Mouse (Mus musculus) embryonic facial prominence, embryonic 15.5 days (tissue): ENCODE measurements around the gene Brd4. TPM values are rescaled to one million over a fixed set of nuclear protein-coding genes. Genes with fewer than 3 reads are reported as not detected.
"Not testable (repeated sequence)": the region's sequence is repeated elsewhere in the genome, so short reads cannot be mapped to it uniquely, and the experiment has no call there.

Experiments
- ATAC-seq: fragments of 200-750 bp; cut with Nextera tagmentation; 2 replicates; pipeline ENCODE4 v1.8.0; 2017; ENCODE audit warnings: low read depth, moderate TSS enrichment; ENCODE audit not compliant: insufficient number of reproducible peaks, low FRiP score, low TSS enrichment
- H3K27ac ChIP-seq: fragments of 300-500 bp; sonication (generic); replicated peaks from 2 replicates; pipeline ENCODE4 v1.5.1; 2015; ENCODE audit warnings: mild to moderate bottlenecking, inconsistent platforms
- H3K27me3 ChIP-seq: fragments of 300-500 bp; sonication (generic); 2 replicates; pipeline ENCODE4 v1.6.1; 2015; ENCODE audit warnings: inconsistent platforms
- H3K36me3 ChIP-seq: fragments of 300-500 bp; sonication (generic); 2 replicates; pipeline ENCODE4 v1.6.1; 2015; ENCODE audit warnings: mild to moderate bottlenecking, inconsistent platforms
- H3K4me1 ChIP-seq: fragments of 300-500 bp; sonication (generic); 2 replicates; pipeline ENCODE4 v1.6.1; 2015; ENCODE audit warnings: inconsistent platforms
- H3K4me2 ChIP-seq: fragments of 300-500 bp; sonication (generic); replicated peaks from 2 replicates; pipeline ENCODE4 v1.6.1; 2015; ENCODE audit warnings: mild to moderate bottlenecking, inconsistent platforms
- H3K4me3 ChIP-seq: fragments of 300-500 bp; sonication (generic); replicated peaks from 2 replicates; pipeline ENCODE4 v1.5.1; 2015; ENCODE audit warnings: mild to moderate bottlenecking, inconsistent platforms
- H3K9ac ChIP-seq: fragments of 300-500 bp; sonication (generic); 2 replicates; pipeline ENCODE4 v1.6.1; 2015; ENCODE audit warnings: inconsistent platforms
- H3K9me3 ChIP-seq: fragments of 300-500 bp; sonication (generic); replicated peaks from 2 replicates; pipeline ENCODE4 v1.6.1; 2016; ENCODE audit warnings: inconsistent platforms
- WGBS: fragments of 180-500 bp; shearing (Covaris S2); methylation state at CpG from one replicate; pipeline ENCODE4 v1.1.7; 2015; 5-methylcytosine and 5-hydroxymethylcytosine counted together
- polyA plus RNA-seq: library from polyadenylated mRNA; unstranded; fragments of >200 nt; fragmentation: Nextera tagmentation; extraction: Ambion mirVana; gene quantifications from 2 replicates; pipeline ENCODE4 v1.2.1, GENCODE M21; 2015

Brd4 gene
- polyA plus RNA-seq, 1 experiment from 2014 or later: 113 TPM

GRCm38 (mm10) chr17:32220873-32221272 lies 63.6 kb downstream of the Brd4 start:
- H3K27me3 ChIP-seq: no peaks in the 10 kb centered on the region
- no peak overlapping the region for H3K4me2 ChIP-seq
- H3K27ac ChIP-seq: no peak overlapping the region
- WGBS: 67% methylated on average over 3 of the region's 3 CpGs
- H3K4me1 ChIP-seq: no peaks in the 10 kb centered on the region
- H3K9ac ChIP-seq: no peak overlapping the region
- no peaks in the 10 kb centered on the region for H3K9me3 ChIP-seq
- no peak for ATAC-seq
- H3K36me3 ChIP-seq: peaks cover 79% of the 10 kb centered on the region
- H3K4me3 ChIP-seq: no peak overlapping the region

- H3K27ac ChIP-seq, H3K9me3 ChIP-seq, H3K4me2 ChIP-seq, H3K9ac ChIP-seq, ATAC-seq, H3K4me3 ChIP-seq, H3K4me1 ChIP-seq, H3K27me3 ChIP-seq: not testable (repeated sequence)
- peaks cover 75% of the 10 kb centered on the region for H3K36me3 ChIP-seq
- 75% methylated on average over 4 of the region's 4 CpGs for WGBS
Measured at GRCm38 (mm10) chr17:32215587-32215986, 68.9 kb downstream of the Brd4 start.

- WGBS: 88% methylated on average over 6 of the region's 6 CpGs
Measured at GRCm38 (mm10) chr17:32211554-32211953, 73.0 kb downstream of the Brd4 start.

GRCm38 (mm10) chr17:32209752-32210151 lies 74.8 kb downstream of the Brd4 start:
- Histone ChIP-seq H3K4me3 (no peak overlapping the region), H3K9ac (no peak overlapping the region), H3K4me2 (no peak overlapping the region), H3K9me3 (no peaks in the 10 kb centered on the region), H3K36me3 (peaks cover 82% of the 10 kb centered on the region), H3K4me1 (peaks cover 43% of the 10 kb centered on the region), H3K27me3 (no peaks in the 10 kb centered on the region), H3K27ac (peak overlapping the region; percentile 72)
- ATAC-seq: no peak
- 30% methylated on average over 3 of the region's 3 CpGs for WGBS

More at GRCm38 (mm10) chr17:32211554-32211953, 73.0 kb downstream of the Brd4 start:
- peaks cover 42% of the 10 kb centered on the region for H3K4me1 ChIP-seq
- not testable (repeated sequence) for H3K9me3 ChIP-seq, H3K27me3 ChIP-seq, H3K27ac ChIP-seq, H3K4me3 ChIP-seq, H3K9ac ChIP-seq, H3K4me2 ChIP-seq, ATAC-seq
- H3K36me3 ChIP-seq: peaks cover 77% of the 10 kb centered on the region

- H3K4me2 ChIP-seq: no peak overlapping the region
- WGBS: 35% methylated on average over 6 of the region's 6 CpGs
- H3K9ac ChIP-seq: no peak overlapping the region
- H3K27me3 ChIP-seq: no peaks in the 10 kb centered on the region
- peaks cover 82% of the 10 kb centered on the region for H3K36me3 ChIP-seq
- H3K4me1 ChIP-seq: peaks cover 43% of the 10 kb centered on the region
- H3K27ac ChIP-seq: peak overlapping the region; percentile 72
- no peak for ATAC-seq
- H3K4me3 ChIP-seq: no peak overlapping the region
- no peaks in the 10 kb centered on the region for H3K9me3 ChIP-seq
Measured at GRCm38 (mm10) chr17:32209144-32209543, 75.4 kb downstream of the Brd4 start.

GRCm38 (mm10) chr17:32207586-32208245 lies 76.8 kb downstream of the Brd4 start:
- no peaks in the 10 kb centered on the region for H3K27me3 ChIP-seq
- H3K36me3 ChIP-seq: peaks cover 80% of the 10 kb centered on the region
- H3K4me3 ChIP-seq: no peak overlapping the region
- H3K27ac ChIP-seq: peak overlapping the region; percentile 65; the same call in 1 of the 2 replicates
- no peak overlapping the region for H3K9ac ChIP-seq
- H3K4me1 ChIP-seq: peaks cover 43% of the 10 kb centered on the region
- no peaks in the 10 kb centered on the region for H3K9me3 ChIP-seq
- 40% methylated on average over 5 of the region's 5 CpGs for WGBS
- ATAC-seq: peak; percentile 64
- H3K4me2 ChIP-seq: no peak overlapping the region

GRCm38 (mm10) chr17:32205345-32205744 lies 79.2 kb downstream of the Brd4 start:
- Histone ChIP-seq H3K27ac (no peak overlapping the region), H3K9ac (no peak overlapping the region), H3K4me3 (no peak overlapping the region), H3K27me3 (no peaks in the 10 kb centered on the region), H3K4me1 (peaks cover 38% of the 10 kb centered on the region), H3K9me3 (no peaks in the 10 kb centered on the region), H3K36me3 (peaks cover 81% of the 10 kb centered on the region), H3K4me2 (no peak overlapping the region)
- 90% methylated on average over 3 of the region's 3 CpGs for WGBS
- ATAC-seq: no peak

- WGBS: 83% methylated on average over 3 of the region's 3 CpGs
- Histone ChIP-seq H3K27me3 (no peaks in the 10 kb centered on the region), H3K4me3 (no peak overlapping the region), H3K4me1 (peaks cover 14% of the 10 kb centered on the region), H3K9me3 (no peaks in the 10 kb centered on the region), H3K36me3 (peaks cover 91% of the 10 kb centered on the region), H3K27ac (no peak overlapping the region), H3K9ac (no peak overlapping the region), H3K4me2 (no peak overlapping the region)
- ATAC-seq: no peak
Measured at GRCm38 (mm10) chr17:32202972-32203371, 81.5 kb downstream of the Brd4 start.

- H3K27ac ChIP-seq: no peak overlapping the region
- H3K4me2 ChIP-seq: no peak overlapping the region
- no peak overlapping the region for H3K9ac ChIP-seq
- H3K27me3 ChIP-seq: no peaks in the 10 kb centered on the region
- no peaks in the 10 kb centered on the region for H3K4me1 ChIP-seq
- no peak overlapping the region for H3K4me3 ChIP-seq
- 82% methylated on average over 5 of the region's 5 CpGs for WGBS
- peaks cover 94% of the 10 kb centered on the region for H3K36me3 ChIP-seq
- no peaks in the 10 kb centered on the region for H3K9me3 ChIP-seq
- ATAC-seq: no peak
Measured at GRCm38 (mm10) chr17:32201086-32201485, 83.4 kb downstream of the Brd4 start.

- Histone ChIP-seq H3K4me2 (no peak overlapping the region), H3K27ac (no peak overlapping the region), H3K36me3 (peaks cover 93% of the 10 kb centered on the region), H3K4me1 (no peaks in the 10 kb centered on the region), H3K9me3 (no peaks in the 10 kb centered on the region), H3K27me3 (no peaks in the 10 kb centered on the region), H3K4me3 (no peak overlapping the region), H3K9ac (no peak overlapping the region)
- no peak for ATAC-seq
- 86% methylated on average over 2 of the region's 2 CpGs for WGBS
Measured at GRCm38 (mm10) chr17:32199796-32200195, 84.7 kb downstream of the Brd4 start.

- H3K27ac ChIP-seq: no peak overlapping the region
- H3K4me1 ChIP-seq: no peaks in the 10 kb centered on the region
- no peak overlapping the region for H3K4me2 ChIP-seq
- H3K36me3 ChIP-seq: peaks cover 69% of the 10 kb centered on the region
- no peaks in the 10 kb centered on the region for H3K27me3 ChIP-seq
- no peak overlapping the region for H3K4me3 ChIP-seq
- ATAC-seq: no peak
- 86% methylated on average over 14 of the region's 14 CpGs for WGBS
- no peak overlapping the region for H3K9ac ChIP-seq
- no peaks in the 10 kb centered on the region for H3K9me3 ChIP-seq
Measured at GRCm38 (mm10) chr17:32197156-32197555, 87.4 kb downstream of the Brd4 start.

- Histone ChIP-seq H3K4me3 (no peak overlapping the region), H3K9me3 (no peaks in the 10 kb centered on the region), H3K27me3 (no peaks in the 10 kb centered on the region), H3K9ac (no peak overlapping the region), H3K27ac (0 out of 2 replicates have a peak overlapping the region, but pooled peaks have one; percentile 44), H3K4me1 (no peaks in the 10 kb centered on the region), H3K36me3 (peaks cover 55% of the 10 kb centered on the region), H3K4me2 (no peak overlapping the region)
- 77% methylated on average over 5 of the region's 5 CpGs for WGBS
- ATAC-seq: no peak
Measured at GRCm38 (mm10) chr17:32195725-32196124, 88.8 kb downstream of the Brd4 start.
